Comparison of ENCODE assay signal across 8 mouse cellular contexts in genomic region chr13:68998558-68998917, GRCm38 (mm10). TPM values are rescaled to one million over a fixed set of nuclear protein-coding genes. Genes with fewer than 3 reads are reported as not detected.
DNase-seq lines count a peak whose midpoint lies in the region; ATAC-seq and TF ChIP-seq lines count a peak whose summit lies in the region.

No protein-coding gene starts in this region.

- peak; percentile 15; the same call in 1 of the 2 replicates for ATAC-seq in intestine, embryonic 15.5 days
- no peak; the same call in 1 of the 2 replicates for ATAC-seq in midbrain, embryonic 13.5 days
- ATAC-seq in megakaryocyte-erythroid progenitor cell, adult 5-6 weeks (replicated peaks; ENCODE audit: low FRiP score, low TSS enrichment, poor library complexity, severe bottlenecking), result no peak

- TF ChIP-seq POLR2A in liver, adult 2 months (IDR thresholded peaks at IDR 0.05; ENCODE audit: extremely low read depth, insufficient read depth, low read length), result no peak

- peaks cover 3% of the 10 kb centered on the region; the same call in 1 of the 2 replicates for H3K4me1 ChIP-seq in liver, adult 2 months (ENCODE audit: control insufficient read depth, insufficient read depth, low read length)
- H3K4me1 ChIP-seq in forebrain, embryonic 10.5 days, result peaks cover 23% of the 10 kb centered on the region
- H3K4me1 ChIP-seq in intestine, embryonic 15.5 days (replicated peaks), result 0 out of 2 replicates have a peak, but pooled peaks cover 9% of the 10 kb centered on the region
- peaks cover 21% of the 10 kb centered on the region for H3K4me1 ChIP-seq in midbrain, embryonic 13.5 days (replicated peaks)

- TF ChIP-seq CTCF in liver, adult 2 months (IDR thresholded peaks at IDR 0.05; ENCODE audit: low read depth, low read length), result no peak

- no peaks in the 10 kb centered on the region for H3K9me3 ChIP-seq in forebrain, embryonic 10.5 days
- H3K9me3 ChIP-seq in intestine, embryonic 15.5 days, result no peaks in the 10 kb centered on the region
- no peaks in the 10 kb centered on the region for H3K9me3 ChIP-seq in midbrain, embryonic 13.5 days

- H3K4me3 ChIP-seq in liver, adult 2 months (ENCODE audit: insufficient read depth, low read depth, low read length), result peak overlapping the region; percentile 51; the same call in 1 of the 2 replicates
- peak overlapping the region; percentile 66 for H3K4me3 ChIP-seq in forebrain, embryonic 10.5 days
- H3K4me3 ChIP-seq in intestine, embryonic 15.5 days (replicated peaks), result peak overlapping the region; percentile 70
- peak overlapping the region; percentile 65 for H3K4me3 ChIP-seq in midbrain, embryonic 13.5 days (replicated peaks)

- 1% methylated on average over 17 of the region's 17 CpGs for WGBS in liver, adult 2 months
- under 1% methylated on average over 17 of the region's 17 CpGs for WGBS in forebrain, embryonic 10.5 days
- under 1% methylated on average over 17 of the region's 17 CpGs for WGBS in intestine, embryonic 15.5 days
- 1% methylated on average over 17 of the region's 17 CpGs for WGBS in midbrain, embryonic 13.5 days

- peak overlapping the region; percentile 94 for H3K4me2 ChIP-seq in intestine, embryonic 15.5 days (replicated peaks)
- peak overlapping the region; percentile 93 for H3K4me2 ChIP-seq in midbrain, embryonic 13.5 days (replicated peaks)

- 0 out of 2 replicates have a peak, but pooled peaks cover 2% of the 10 kb centered on the region for H3K27me3 ChIP-seq in liver, adult 2 months (ENCODE audit: control insufficient read depth, insufficient read depth, low read length)
- peaks cover 55% of the 10 kb centered on the region for H3K27me3 ChIP-seq in forebrain, embryonic 10.5 days (ENCODE audit: poor library complexity, severe bottlenecking)
- H3K27me3 ChIP-seq in intestine, embryonic 15.5 days (replicated peaks), result no peaks in the 10 kb centered on the region; the same call in 1 of the 2 replicates
- peaks cover 40% of the 10 kb centered on the region for H3K27me3 ChIP-seq in midbrain, embryonic 13.5 days

- H3K27ac ChIP-seq in liver, adult 2 months (replicated peaks; ENCODE audit: insufficient read depth, low read depth, low read length), result no peak overlapping the region
- peak overlapping the region; percentile 76 for H3K27ac ChIP-seq in forebrain, embryonic 10.5 days
- H3K27ac ChIP-seq in intestine, embryonic 15.5 days, result 0 out of 2 replicates have a peak overlapping the region, but pooled peaks have one; percentile 56
- no peak overlapping the region for H3K27ac ChIP-seq in midbrain, embryonic 13.5 days

- DNase-seq in liver, adult 2 months (ENCODE audit: extremely low read depth, low read depth, low spot score), result no peak
- DNase-seq in liver, result no peak
- peak; percentile 41 for DNase-seq in forebrain, embryonic 10.5 days (ENCODE audit: extremely low spot score, low spot score)
- DNase-seq in ovary, postnatal 10 days (ENCODE audit: low spot score), result no peak
- no peak for DNase-seq in kidney, postnatal 10 days

- H3K79me2 ChIP-seq in liver, adult 2 months (ENCODE audit: control insufficient read depth, insufficient read depth, low read length), result no peaks in the 10 kb centered on the region

- no peak overlapping the region for H3K9ac ChIP-seq in liver, adult 2 months (ENCODE audit: low read depth, low read length)
- peak overlapping the region; percentile 62 for H3K9ac ChIP-seq in intestine, embryonic 15.5 days
- H3K9ac ChIP-seq in midbrain, embryonic 13.5 days (replicated peaks), result peak overlapping the region; percentile 81

- no peaks in the 10 kb centered on the region for H3K36me3 ChIP-seq in liver, adult 2 months (ENCODE audit: control insufficient read depth, insufficient read depth, low read length)
- H3K36me3 ChIP-seq in forebrain, embryonic 10.5 days (replicated peaks), result no peaks in the 10 kb centered on the region
- no peaks in the 10 kb centered on the region for H3K36me3 ChIP-seq in intestine, embryonic 15.5 days
- H3K36me3 ChIP-seq in midbrain, embryonic 13.5 days, result no peaks in the 10 kb centered on the region

RNA-seq across cellular contexts. Expression of gene Adcy2, which starts 0.8 kb away (rescaled TPM):
- 0.09 and 0.40 TPM in 2 replicates for total RNA-seq in liver, adult 2 months (2014; rRNA removed)
- polyA plus RNA-seq in liver, adult 2 months (2012; rRNA removed), result 0.07 and 0.11 TPM in 2 replicates
- 0.14 and 0.16 TPM in 2 replicates for polyA plus RNA-seq in forebrain, embryonic 10.5 days (2016; fragmentation: Nextera tagmentation; extraction: Ambion mirVana)
- polyA plus RNA-seq in intestine, embryonic 15.5 days (2015; fragmentation: Nextera tagmentation; extraction: Ambion mirVana), result 4.7 and 4.8 TPM in 2 replicates
- polyA plus RNA-seq in midbrain, embryonic 13.5 days (2015; fragmentation: Nextera tagmentation; extraction: Ambion mirVana), result 2.1 and 2.2 TPM in 2 replicates
- not detected in 2 replicates for total RNA-seq in megakaryocyte-erythroid progenitor cell, adult 5-6 weeks (2014; fragmentation: Nextera tagmentation)
- total RNA-seq in megakaryocyte-erythroid progenitor cell, adult 5-6 weeks (2017), result not detected in 2 replicates

Comparison
In these comparisons a context has a peak if more than half of its experiments do, and no peak if none do; other contexts are left out.
1. H3K27ac ChIP-seq: peak in forebrain, embryonic 10.5 days (single experiment) and intestine, embryonic 15.5 days (single experiment); none in liver, adult 2 months (single experiment) and midbrain, embryonic 13.5 days (single experiment).
2. Peak in every context shown above with its lines, with median percentiles within 50 percentile points of each other: H3K4me3 ChIP-seq.